Mouse (Mus musculus): Measurements from ENCODE around the gene Gm10271.

GRCm38 (mm10) chr10:116964571-116964970 is 7.8 kb downstream of the Gm10271 start:
- TF ChIP-seq TAL1 (IDR thresholded peaks at IDR 0.05; ENCODE audit: low read length) (no peak), GATA1 (IDR thresholded peaks at IDR 0.05; ENCODE audit: low read length) (no peak)
